Mouse (Mus musculus): ENCODE data around the gene Gm20388. TPM values are rescaled to one million over a fixed set of nuclear protein-coding genes. Genes with fewer than 3 reads are reported as not detected.

Gene Gm20388
- polyA plus RNA-seq, 1 experiment from 2014 or later = 3.6 TPM

DNA sequence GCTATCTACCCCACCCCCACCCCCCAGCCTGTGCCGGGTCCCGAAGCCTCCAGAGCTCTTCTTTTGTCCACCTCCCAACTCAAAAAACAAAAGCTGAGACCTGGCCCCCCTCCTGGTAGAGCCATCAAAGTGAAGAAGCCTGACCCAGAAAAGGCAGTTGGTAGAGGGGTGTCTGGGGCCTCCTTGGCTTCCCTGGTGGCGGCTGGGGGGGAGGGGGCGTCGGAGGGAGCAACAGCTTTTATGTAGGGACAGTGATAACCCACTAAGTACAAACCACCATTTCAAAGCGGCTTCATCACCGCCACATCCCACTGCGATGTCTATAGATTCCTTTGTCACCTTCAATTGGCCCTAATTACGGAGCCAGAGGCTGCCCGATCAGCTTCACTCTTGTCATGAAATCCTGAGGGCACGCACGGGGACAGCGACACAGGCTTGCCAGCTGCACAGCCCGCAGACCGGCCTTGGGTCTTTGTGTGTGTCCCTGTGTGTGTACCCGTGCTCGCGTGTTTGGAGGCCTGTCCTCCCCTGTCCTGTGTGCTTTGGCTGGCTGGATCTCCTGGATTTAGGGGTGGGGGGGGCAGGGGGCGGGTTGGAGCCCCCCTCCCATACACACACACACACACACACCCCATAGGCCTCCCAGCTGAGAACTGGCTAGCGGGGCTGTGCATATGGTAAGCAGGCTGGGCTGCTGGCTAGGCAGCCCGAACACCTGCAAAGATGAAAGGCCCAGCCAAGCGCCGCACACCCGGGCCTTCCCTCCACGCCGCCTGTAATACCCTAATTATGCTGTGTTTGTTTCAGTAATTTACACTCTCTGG is 603.2 kb downstream of the Gm20388 start:
- 8% methylated on average over 26 of the region's 26 CpGs for WGBS
- Histone ChIP-seq H3K27ac (replicated peaks) (peak overlapping the region; percentile 80), H3K4me1 (peaks cover 100% of the 10 kb centered on the region), H3K9me3 (no peaks in the 10 kb centered on the region), H3K4me3 (peak overlapping the region; percentile 29), H3K36me3 (replicated peaks) (no peaks in the 10 kb centered on the region), H3K27me3 (replicated peaks; ENCODE audit: low read depth, poor library complexity, severe bottlenecking) (peaks cover 68% of the 10 kb centered on the region)
- peak; percentile 60 for DNase-seq (ENCODE audit: low spot score)

DNA sequence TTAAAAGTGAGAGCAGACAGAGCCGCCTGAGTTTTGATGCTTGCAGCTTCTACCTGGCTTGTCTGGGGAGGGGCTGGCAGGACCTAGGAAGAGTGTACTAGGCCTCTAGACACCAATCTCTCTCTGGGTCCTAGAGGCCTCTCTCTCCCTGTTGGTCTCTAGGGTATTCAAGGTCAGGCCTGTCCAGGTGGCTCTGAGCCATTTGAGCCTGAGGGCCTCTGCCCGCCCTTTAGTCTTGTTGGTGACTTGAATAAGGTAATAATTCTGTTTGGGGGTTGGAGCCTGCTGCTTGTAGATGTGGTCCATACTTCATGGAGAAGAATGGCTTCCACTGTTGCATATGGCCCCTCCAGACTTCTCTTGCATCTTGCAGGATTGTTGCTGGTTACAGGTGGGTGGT is 604.6 kb downstream of the Gm20388 start:
- no peak for DNase-seq (ENCODE audit: low spot score)
- Histone ChIP-seq H3K36me3 (replicated peaks) (no peaks in the 10 kb centered on the region), H3K4me3 (no peak overlapping the region), H3K9me3 (no peaks in the 10 kb centered on the region), H3K27me3 (replicated peaks; ENCODE audit: low read depth, poor library complexity, severe bottlenecking) (peaks cover 77% of the 10 kb centered on the region), H3K27ac (replicated peaks) (no peak overlapping the region), H3K4me1 (peaks cover 100% of the 10 kb centered on the region)
- WGBS = 89% methylated on average over 2 of the region's 2 CpGs

DNA sequence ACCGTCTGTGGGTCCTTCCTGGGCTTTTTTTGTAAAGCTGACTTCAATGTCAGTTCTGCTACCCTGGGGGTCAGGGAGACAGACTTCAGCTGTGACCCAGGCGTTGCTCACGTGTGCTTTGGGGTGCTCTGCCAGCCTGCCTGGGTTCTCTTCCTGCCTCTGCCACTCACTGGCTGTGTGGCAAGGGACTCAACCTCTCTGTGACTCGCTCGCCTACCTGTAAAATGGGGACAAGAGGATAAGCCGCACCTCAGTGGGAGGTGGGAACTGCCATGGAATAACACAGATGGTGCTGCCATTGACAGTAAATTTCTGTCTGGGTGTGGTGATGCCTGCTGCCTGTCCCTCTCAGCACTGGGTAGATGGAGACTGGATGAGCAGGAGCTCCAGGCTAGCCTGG is 605.0 kb downstream of the Gm20388 start:
- Histone ChIP-seq H3K36me3 (replicated peaks) (no peaks in the 10 kb centered on the region), H3K4me1 (peaks cover 100% of the 10 kb centered on the region), H3K27me3 (replicated peaks; ENCODE audit: low read depth, poor library complexity, severe bottlenecking) (peaks cover 78% of the 10 kb centered on the region), H3K4me3 (no peak overlapping the region), H3K27ac (replicated peaks) (no peak overlapping the region), H3K9me3 (no peaks in the 10 kb centered on the region)
- DNase-seq (ENCODE audit: low spot score) = no peak
- 84% methylated on average over 6 of the region's 6 CpGs for whole genome bisulfite sequencing

DNA sequence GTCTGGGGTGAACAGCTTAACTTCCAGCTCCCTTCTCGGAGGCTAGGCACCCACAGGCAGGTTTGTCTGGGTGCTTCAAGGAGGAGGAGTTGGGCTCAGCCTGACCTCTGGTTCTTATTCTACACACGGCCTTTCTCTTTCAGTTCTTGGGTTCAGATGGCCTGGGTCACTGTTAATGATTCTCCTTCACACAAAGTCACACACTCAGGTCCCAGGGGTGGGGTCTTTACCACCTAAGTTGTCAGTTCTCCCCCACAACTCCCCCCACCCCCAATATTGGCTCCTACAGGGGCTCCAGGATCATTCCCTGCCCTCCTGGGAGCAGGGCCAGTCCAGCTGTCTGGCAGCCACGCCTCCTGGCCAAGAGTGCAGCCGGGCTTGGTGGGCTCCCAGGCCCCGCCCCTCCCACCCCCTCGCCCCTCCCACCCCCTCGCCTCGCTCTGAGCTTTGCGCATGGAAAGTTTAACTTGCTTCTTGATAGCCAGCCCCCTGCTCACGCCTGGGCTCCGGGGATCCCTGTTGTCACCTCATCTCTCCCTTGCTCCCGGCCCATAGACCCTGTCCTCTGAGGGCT is 605.6 kb downstream of the Gm20388 start:
- DNase-seq (ENCODE audit: low spot score) = peak; percentile 80
- H3K4me1 ChIP-seq = peaks cover 100% of the 10 kb centered on the region
- H3K9me3 ChIP-seq = no peaks in the 10 kb centered on the region
- peak overlapping the region; percentile 8 for H3K4me3 ChIP-seq
- no peaks in the 10 kb centered on the region for H3K36me3 ChIP-seq (replicated peaks)
- H3K27me3 ChIP-seq (replicated peaks; ENCODE audit: low read depth, poor library complexity, severe bottlenecking) = peaks cover 78% of the 10 kb centered on the region
- H3K27ac ChIP-seq (replicated peaks) = peak overlapping the region; percentile 12; the same call in 1 of the 2 replicates
- WGBS = 8% methylated on average over 12 of the region's 12 CpGs

DNA sequence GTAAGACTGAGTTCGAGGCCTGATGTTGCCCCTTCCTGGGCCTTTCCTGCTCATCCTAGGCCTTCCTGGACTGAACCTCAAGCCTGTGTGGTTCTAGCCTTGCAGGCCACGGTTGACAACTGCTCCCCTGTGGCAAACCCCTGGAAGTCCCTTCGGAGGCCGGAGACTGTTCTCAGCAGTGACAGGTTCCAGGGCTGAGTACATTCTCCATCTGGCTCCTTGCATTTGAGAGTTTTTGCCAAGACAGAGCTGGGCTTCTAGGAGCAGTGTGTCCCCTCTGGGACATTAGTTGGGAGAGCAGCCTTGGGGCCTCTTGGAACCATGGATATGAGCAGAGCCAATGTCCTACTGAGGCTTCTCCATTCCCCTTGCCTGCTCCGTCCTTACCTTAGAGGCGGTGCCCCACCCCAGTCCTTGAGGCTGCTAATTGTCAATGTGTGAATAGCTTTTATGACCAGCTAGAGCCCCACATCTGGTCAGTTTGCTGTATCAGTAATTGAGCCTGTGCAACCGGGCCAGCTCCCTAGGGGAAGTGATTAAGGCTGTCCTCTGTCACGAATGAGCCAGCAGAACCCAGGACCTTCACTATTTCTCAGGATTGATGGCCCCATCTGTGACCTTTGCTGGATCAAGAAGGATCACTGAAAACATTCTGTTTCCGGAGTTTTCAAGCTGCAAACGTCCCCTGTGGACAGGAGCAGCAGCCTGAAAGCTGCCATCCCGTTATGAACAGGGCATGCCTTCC is 607.2 kb downstream of the Gm20388 start:
- H3K4me3 ChIP-seq = no peak overlapping the region

GRCm38 (mm10) chr8:120518736-120519534 is 608.3 kb downstream of the Gm20388 start:
- 0 out of 2 replicates have a peak overlapping the region, but pooled peaks have one; percentile 21 for H3K27ac ChIP-seq (replicated peaks)
- peaks cover 75% of the 10 kb centered on the region for H3K27me3 ChIP-seq (replicated peaks; ENCODE audit: low read depth, poor library complexity, severe bottlenecking)
- no peaks in the 10 kb centered on the region for H3K9me3 ChIP-seq
- DNase-seq (ENCODE audit: low spot score) = peak; percentile 58
- no peaks in the 10 kb centered on the region for H3K36me3 ChIP-seq (replicated peaks)
- H3K4me1 ChIP-seq = peaks cover 93% of the 10 kb centered on the region
- 54% methylated on average over 14 of the region's 14 CpGs for WGBS
- H3K4me3 ChIP-seq = no peak overlapping the region

More for the DNA sequence above, 607.2 kb downstream of the Gm20388 start:
- no peaks in the 10 kb centered on the region for H3K36me3 ChIP-seq (replicated peaks)
- DNase-seq (ENCODE audit: low spot score) = no peak
- WGBS = 38% methylated on average over 11 of the region's 11 CpGs
- no peaks in the 10 kb centered on the region for H3K9me3 ChIP-seq
- peaks cover 78% of the 10 kb centered on the region for H3K27me3 ChIP-seq (replicated peaks; ENCODE audit: low read depth, poor library complexity, severe bottlenecking)
- 0 out of 2 replicates have a peak overlapping the region, but pooled peaks have one; percentile 21 for H3K27ac ChIP-seq (replicated peaks)
- H3K4me1 ChIP-seq = peaks cover 93% of the 10 kb centered on the region

DNA sequence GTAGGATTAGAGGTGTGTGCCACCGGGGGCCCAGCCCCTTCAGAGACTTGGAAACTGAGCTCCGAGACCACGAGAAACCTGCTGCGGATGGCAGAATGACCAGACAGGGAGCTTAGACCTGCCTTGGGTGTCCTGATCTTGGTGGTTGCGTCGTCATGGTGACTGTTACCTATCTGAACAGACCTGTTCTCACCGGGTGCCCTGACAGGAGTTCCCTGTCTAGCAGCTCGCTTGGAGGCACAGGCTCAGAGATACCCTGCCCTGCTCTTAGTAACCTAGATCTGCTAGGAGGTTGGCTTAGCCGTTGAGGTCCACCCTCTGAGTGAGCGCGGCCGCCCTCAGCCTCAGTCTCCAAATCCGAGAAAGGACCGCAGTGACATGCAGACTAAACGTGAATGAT is 609.6 kb downstream of the Gm20388 start:
- Histone ChIP-seq H3K4me3 (no peak overlapping the region), H3K36me3 (replicated peaks) (no peaks in the 10 kb centered on the region), H3K4me1 (peaks cover 91% of the 10 kb centered on the region), H3K27me3 (replicated peaks; ENCODE audit: low read depth, poor library complexity, severe bottlenecking) (peaks cover 72% of the 10 kb centered on the region), H3K9me3 (no peaks in the 10 kb centered on the region), H3K27ac (replicated peaks) (0 out of 2 replicates have a peak overlapping the region, but pooled peaks have one; percentile 21)
- no peak for DNase-seq (ENCODE audit: low spot score)
- 65% methylated on average over 15 of the region's 15 CpGs for whole genome bisulfite sequencing

- H3K4me3 ChIP-seq = no peak overlapping the region; the same call in 1 of the 2 replicates
- peaks cover 72% of the 10 kb centered on the region for H3K27me3 ChIP-seq (replicated peaks; ENCODE audit: low read depth, poor library complexity, severe bottlenecking)
Observed at GRCm38 (mm10) chr8:120520707-120521590, 610.3 kb downstream of the Gm20388 start.

GRCm38 (mm10) chr8:120521591-120521965 is 610.9 kb downstream of the Gm20388 start:
- H3K27me3 ChIP-seq (replicated peaks; ENCODE audit: low read depth, poor library complexity, severe bottlenecking) = peaks cover 77% of the 10 kb centered on the region
- H3K4me3 ChIP-seq = no peak overlapping the region; the same call in 1 of the 2 replicates
- H3K9me3 ChIP-seq = no peaks in the 10 kb centered on the region
- no peak for DNase-seq (ENCODE audit: low spot score)
- peak overlapping the region; percentile 41; the same call in 1 of the 2 replicates for H3K27ac ChIP-seq (replicated peaks)
- 50% methylated on average over 7 of the region's 7 CpGs for WGBS
- H3K4me1 ChIP-seq = peaks cover 91% of the 10 kb centered on the region
- H3K36me3 ChIP-seq (replicated peaks) = no peaks in the 10 kb centered on the region

More at GRCm38 (mm10) chr8:120520707-120521590, 610.3 kb downstream of the Gm20388 start:
- H3K4me1 ChIP-seq = peaks cover 91% of the 10 kb centered on the region
- H3K9me3 ChIP-seq = no peaks in the 10 kb centered on the region
- 13% methylated on average over 20 of the region's 20 CpGs for WGBS
- H3K36me3 ChIP-seq (replicated peaks) = no peaks in the 10 kb centered on the region
- H3K27ac ChIP-seq (replicated peaks) = peak overlapping the region; percentile 41
- peak; percentile 69 for DNase-seq (ENCODE audit: low spot score)

DNA sequence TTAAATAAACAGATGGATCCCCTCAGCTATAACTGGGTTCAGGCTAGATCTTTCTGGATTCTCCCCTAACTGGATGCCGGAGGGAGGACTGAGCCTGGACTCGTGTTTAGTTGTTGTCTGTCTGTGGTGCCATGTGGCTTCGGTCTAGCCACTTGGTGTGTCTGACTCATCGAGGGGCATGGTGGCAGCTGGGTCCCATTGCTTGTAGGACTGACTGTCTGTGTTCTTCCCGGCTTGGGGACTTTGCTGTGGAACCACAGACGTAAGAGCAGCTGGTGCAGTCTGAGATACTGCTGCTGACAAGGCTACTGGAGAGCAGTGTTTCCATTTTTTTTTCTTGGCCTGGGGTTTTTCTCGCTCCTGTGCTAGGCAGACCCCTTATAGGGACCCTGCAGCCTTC is 613.0 kb downstream of the Gm20388 start:
- Histone ChIP-seq H3K27ac (replicated peaks) (no peak overlapping the region; the same call in 1 of the 2 replicates), H3K9me3 (no peaks in the 10 kb centered on the region), H3K27me3 (replicated peaks; ENCODE audit: low read depth, poor library complexity, severe bottlenecking) (peaks cover 86% of the 10 kb centered on the region), H3K4me3 (no peak overlapping the region), H3K4me1 (peaks cover 91% of the 10 kb centered on the region), H3K36me3 (replicated peaks) (no peaks in the 10 kb centered on the region)
- DNase-seq (ENCODE audit: low spot score) = no peak
- 84% methylated on average over 7 of the region's 7 CpGs for WGBS

DNA sequence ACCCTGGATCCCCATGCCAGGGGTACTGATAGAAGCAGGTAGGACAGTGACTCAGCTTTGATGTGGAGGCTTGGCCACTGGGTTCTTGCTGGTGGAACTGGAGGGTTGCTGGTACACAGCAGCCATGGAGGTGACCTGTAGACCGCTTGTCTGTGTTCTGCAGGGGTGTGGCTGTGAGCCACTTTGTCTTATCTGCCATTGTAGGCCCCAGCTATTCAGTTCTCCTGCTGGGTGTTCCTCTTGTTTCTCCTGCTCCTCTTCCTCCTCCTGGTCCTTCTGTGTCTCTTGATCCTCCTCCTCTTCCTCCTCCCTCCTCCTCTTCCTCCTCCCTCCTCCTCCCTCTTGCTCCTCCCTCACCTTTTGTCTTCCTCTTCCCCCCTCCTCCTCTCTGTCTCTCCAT is 614.5 kb downstream of the Gm20388 start:
- Histone ChIP-seq H3K27me3 (replicated peaks; ENCODE audit: low read depth, poor library complexity, severe bottlenecking) (peaks cover 78% of the 10 kb centered on the region), H3K27ac (replicated peaks) (peak overlapping the region; percentile 46; the same call in 1 of the 2 replicates), H3K4me1 (peaks cover 90% of the 10 kb centered on the region), H3K36me3 (replicated peaks) (no peaks in the 10 kb centered on the region), H3K4me3 (no peak overlapping the region), H3K9me3 (no peaks in the 10 kb centered on the region)
- no peak for DNase-seq (ENCODE audit: low spot score)
- WGBS = 82% methylated on average over 1 of the region's 1 CpGs

All from embryonic facial prominence, embryonic 10.5 days (tissue).